In genomic region chr2:165241786-165242185, GRCm38 (mm10) we compare ENCODE assay signal across 23 mouse cellular contexts. TPM values are rescaled to one million over a fixed set of nuclear protein-coding genes. Genes with fewer than 3 reads are reported as not detected.
"Had no signal": no experiment of that assay in that cellular context is flagged by ENCODE, and none has a peak within 500 bp of the region (broad histone marks: within the 10 kb centered on the region; RNA-seq: fewer than 3 reads in every experiment).

No protein-coding gene starts in this region.

- H3K27ac ChIP-seq: kidney, postnatal 0 days; layer of hippocampus, adult 2 months; limb, embryonic 10.5 days; limb, embryonic 13.5 days; liver, embryonic 12.5 days; liver, embryonic 15.5 days; lung, embryonic 15.5 days; neural tube, embryonic 15.5 days; stomach, postnatal 0 days had no signal

- DNase-seq: kidney, postnatal 25 days; layer of hippocampus, adult 9-11 months; liver; lung, adult 18-20 months; lung, postnatal 10 days; lung, postnatal 4 days; right cerebral cortex, adult 18-20 months; right cerebral cortex, postnatal 14 days; right cerebral cortex, postnatal 4 days; thymus, adult 2 months; thymus, postnatal 25 days had no signal

- H3K9ac ChIP-seq: limb, embryonic 13.5 days; liver, embryonic 12.5 days; liver, embryonic 15.5 days; lung, embryonic 15.5 days; neural tube, embryonic 15.5 days had no signal

- H3K9me3 ChIP-seq: limb, embryonic 10.5 days; limb, embryonic 13.5 days; liver, embryonic 12.5 days; liver, embryonic 15.5 days; lung, embryonic 15.5 days; midbrain, embryonic 13.5 days; neural tube, embryonic 15.5 days had no signal

- H3K4me3 ChIP-seq: layer of hippocampus, adult 2 months; limb, embryonic 10.5 days; limb, embryonic 13.5 days; liver, embryonic 12.5 days; liver, embryonic 15.5 days; lung, embryonic 15.5 days; midbrain, embryonic 13.5 days; myocyte; neural tube, embryonic 15.5 days had no signal

- H3K36me3 ChIP-seq: limb, embryonic 10.5 days; limb, embryonic 13.5 days; liver, embryonic 12.5 days; liver, embryonic 15.5 days; lung, embryonic 15.5 days; midbrain, embryonic 13.5 days; neural tube, embryonic 15.5 days had no signal

- ATAC-seq: liver, embryonic 12.5 days; midbrain, embryonic 13.5 days; midbrain, embryonic 16.5 days had no signal

- H3K4me1 ChIP-seq: liver, embryonic 12.5 days; liver, embryonic 15.5 days had no signal

- H3K4me2 ChIP-seq: limb, embryonic 13.5 days; liver, embryonic 12.5 days; liver, embryonic 15.5 days; lung, embryonic 15.5 days; midbrain, embryonic 13.5 days had no signal

RNA-seq across cellular contexts. Expression of gene Cdh22, which starts 7.1 kb away (rescaled TPM):
- polyA plus RNA-seq: liver, embryonic 15.5 days had no signal
